Comparison of ENCODE assay signal across 8 mouse cellular contexts in the genomic region with DNA sequence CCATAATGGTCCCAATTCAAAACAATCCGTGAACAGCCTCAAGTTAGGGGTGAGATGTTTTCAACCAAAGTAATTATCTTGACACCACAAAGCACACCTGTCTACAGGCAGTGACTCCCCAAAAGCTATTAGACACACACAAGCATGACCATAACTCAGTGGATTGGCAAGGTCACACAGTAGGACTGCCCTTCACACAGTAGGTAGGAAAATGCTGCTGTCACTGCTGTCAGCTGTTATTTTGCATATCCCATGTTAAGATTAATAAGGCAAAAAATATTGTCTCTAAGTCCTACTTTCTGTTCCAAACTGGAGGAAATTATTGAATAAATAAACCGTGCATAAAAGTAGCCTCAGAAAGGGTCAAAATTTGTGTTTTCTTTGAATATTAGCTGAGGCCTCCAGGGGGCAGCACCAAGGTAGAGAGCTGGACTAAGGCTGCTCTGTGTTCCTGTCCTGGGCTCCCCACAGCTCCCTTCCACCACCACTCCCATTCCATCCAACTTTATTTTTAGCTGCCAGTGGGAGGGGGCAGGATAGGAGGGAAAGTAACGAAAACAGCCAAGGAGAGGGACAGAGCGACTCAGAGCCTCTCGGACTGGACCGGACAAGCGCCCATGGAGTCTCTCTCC. TPM values are rescaled to one million over a fixed set of nuclear protein-coding genes. Genes with fewer than 3 reads are reported as not detected.
DNase-seq lines count a peak whose midpoint lies in the region; ATAC-seq and TF ChIP-seq lines count a peak whose summit lies in the region.

TSS of gene Itga10 (plus strand) at position 567 of the 632 bp plus-strand sequence.

- no peaks in the 10 kb centered on the region for H3K9me3 ChIP-seq in heart, embryonic 13.5 days

- H3K9ac ChIP-seq in heart, embryonic 13.5 days: no peak within 1 kb of the TSS
- H3K9ac ChIP-seq in liver, adult 2 months (ENCODE audit: low read depth, low read length): no peak within 1 kb of the TSS

- no peak for TF ChIP-seq POLR2A in cortical plate, adult 2 months (IDR thresholded peaks at IDR 0.05; ENCODE audit: extremely low read depth, insufficient read depth, low read length)
- TF ChIP-seq POLR2A in liver, adult 2 months (IDR thresholded peaks at IDR 0.05; ENCODE audit: extremely low read depth, insufficient read depth, low read length): no peak

- ATAC-seq in heart, embryonic 13.5 days (ENCODE audit: extremely low read depth, insufficient number of reproducible peaks, low FRiP score, low TSS enrichment): no peak; the same call in 1 of the 2 replicates

- H3K27ac ChIP-seq in cortical plate, adult 2 months (ENCODE audit: insufficient read depth, low read length): no peak within 1 kb of the TSS
- no peak within 1 kb of the TSS for H3K27ac ChIP-seq in heart, embryonic 13.5 days (replicated peaks)
- no peak within 1 kb of the TSS; the same call in 1 of the 2 replicates for H3K27ac ChIP-seq in liver, adult 2 months (replicated peaks; ENCODE audit: insufficient read depth, low read depth, low read length)

- DNase-seq in cerebellum, adult 11-12 months: peak; percentile 32
- DNase-seq in cerebellum, adult 8-10 months: no peak
- peak; percentile 45 for DNase-seq in right cerebral cortex, postnatal 4 days
- DNase-seq in right cerebral cortex, postnatal 36 days (ENCODE audit: low spot score in 2 of 2): no peak
- no peak for DNase-seq in liver, adult 2 months (ENCODE audit: extremely low read depth, low read depth, low spot score)
- DNase-seq in splenic B cell, adult 2 months (ENCODE audit: low read depth, low spot score): peak; percentile 48

- H3K27me3 ChIP-seq in heart, embryonic 13.5 days (replicated peaks): no peaks in the 10 kb centered on the region
- H3K27me3 ChIP-seq in liver, adult 2 months (ENCODE audit: control insufficient read depth, insufficient read depth, low read length): no peaks in the 10 kb centered on the region
- H3K27me3 ChIP-seq in splenic B cell, adult 2 months (ENCODE audit: control insufficient read depth, insufficient read depth, low read length, poor library complexity, severe bottlenecking): no peaks in the 10 kb centered on the region

- peak; percentile 42 for TF ChIP-seq CTCF in cortical plate, adult 2 months (IDR thresholded peaks at IDR 0.05; ENCODE audit: extremely low read depth, insufficient read depth, low read length)
- peak; percentile 61 for TF ChIP-seq CTCF in liver, adult 2 months (IDR thresholded peaks at IDR 0.05; ENCODE audit: low read depth, low read length)

- H3K79me2 ChIP-seq in liver, adult 2 months (ENCODE audit: control insufficient read depth, insufficient read depth, low read length): no peaks in the 10 kb centered on the region; the same call in 1 of the 2 replicates

- H3K4me3 ChIP-seq in cortical plate, adult 2 months (ENCODE audit: insufficient read depth, low read length): no peak within 1 kb of the TSS
- peak within 1 kb of the TSS; percentile 10; the same call in 1 of the 2 replicates for H3K4me3 ChIP-seq in heart, embryonic 13.5 days
- H3K4me3 ChIP-seq in liver, adult 2 months (ENCODE audit: insufficient read depth, low read depth, low read length): no peak within 1 kb of the TSS

- H3K4me2 ChIP-seq in heart, embryonic 13.5 days: peak within 1 kb of the TSS; percentile 48

- peaks cover 40% of the 10 kb centered on the region for H3K36me3 ChIP-seq in heart, embryonic 13.5 days
- peaks cover 11% of the 10 kb centered on the region; the same call in 1 of the 2 replicates for H3K36me3 ChIP-seq in liver, adult 2 months (ENCODE audit: control insufficient read depth, insufficient read depth, low read length)
- H3K36me3 ChIP-seq in splenic B cell, adult 2 months (ENCODE audit: control insufficient read depth, insufficient read depth, low read length, poor library complexity, severe bottlenecking): peaks cover 2% of the 10 kb centered on the region; the same call in 1 of the 2 replicates

- H3K4me1 ChIP-seq in cortical plate, adult 2 months (ENCODE audit: control insufficient read depth, insufficient read depth, low read length): no peaks in the 10 kb centered on the region
- H3K4me1 ChIP-seq in heart, embryonic 13.5 days: peaks cover 13% of the 10 kb centered on the region
- peaks cover 16% of the 10 kb centered on the region for H3K4me1 ChIP-seq in liver, adult 2 months (ENCODE audit: control insufficient read depth, insufficient read depth, low read length)

- 47% methylated on average over 7 of the region's 7 CpGs for WGBS in heart, embryonic 13.5 days
- 78% methylated on average over 7 of the region's 7 CpGs for WGBS in liver, adult 2 months

RNA-seq across cellular contexts. Expression of gene Itga10, which starts in this region (rescaled TPM):
- polyA plus RNA-seq in cortical plate, adult 2 months (2012; rRNA removed): 2.9 and 3.9 TPM in 2 replicates
- polyA plus RNA-seq in heart, embryonic 13.5 days (2015; fragmentation: Nextera tagmentation; extraction: Ambion mirVana): 0.82 and 1.1 TPM in 2 replicates
- total RNA-seq in liver, adult 2 months (2014; rRNA removed): 0.18 and 0.27 TPM in 2 replicates
- 0.30 and 0.57 TPM in 2 replicates for polyA plus RNA-seq in liver, adult 2 months (2012; rRNA removed)

Comparison
In these comparisons a context has a peak if more than half of its experiments do, and no peak if none do; other contexts are left out.
1. DNase-seq: peak in cerebellum, adult 11-12 months (single experiment), right cerebral cortex, postnatal 4 days (single experiment) and splenic B cell, adult 2 months (single experiment); none in cerebellum, adult 8-10 months (single experiment), right cerebral cortex, postnatal 36 days (0 of 2) and liver, adult 2 months (single experiment).